Mouse (Mus musculus): ENCODE measurements around the gene Sh3tc1.

DNA sequence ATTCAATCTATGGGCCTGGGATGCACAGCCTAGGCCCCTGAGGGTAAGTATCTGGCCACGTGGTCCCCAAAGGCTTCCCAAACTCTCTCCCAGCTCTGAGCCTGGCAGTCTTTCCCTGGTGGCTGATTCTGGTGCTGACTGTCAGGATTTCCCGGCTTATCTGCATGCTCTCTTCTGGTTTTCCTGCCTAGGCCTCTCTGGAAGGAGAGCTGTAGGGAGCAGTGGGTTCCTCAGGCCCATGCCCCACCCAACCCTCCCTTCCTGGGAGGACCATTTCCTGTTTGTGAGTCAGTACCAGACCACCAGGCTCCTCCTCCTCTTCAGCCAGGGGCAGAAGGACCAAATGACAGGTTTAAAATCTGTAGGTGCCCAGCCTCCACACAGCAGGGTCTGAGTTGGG, 17.1 kb downstream of the Sh3tc1 start:
- TF ChIP-seq POLR2A (IDR thresholded peaks at IDR 0.05; ENCODE audit: control insufficient read depth, low read depth, low read length) (no peak), CTCF (IDR thresholded peaks at IDR 0.05; ENCODE audit: control insufficient read depth, insufficient read depth, insufficient replicate concordance, low read depth, low read length) (no peak)
